Mouse (Mus musculus) limb, embryonic 14.5 days (tissue): ENCODE results near the gene Cx3cr1. TPM values are rescaled to one million over a fixed set of nuclear protein-coding genes. Genes with fewer than 3 reads are reported as not detected.

Experiments used
- ATAC-seq: fragments of 200-750 bp; cut with Nextera tagmentation; 2 replicates; pipeline ENCODE4 v1.8.0; 2017; ENCODE audit warnings: low read depth, moderate number of reproducible peaks, moderate TSS enrichment; ENCODE audit not compliant: low FRiP score
- DNase-seq: peaks from one replicate; pipeline ENCODE4 v3.0.0-alpha.2; 2015; ENCODE audit warnings: low spot score
- H3K27ac ChIP-seq: fragments of 300-500 bp; sonication (generic); replicated peaks from 2 replicates; pipeline ENCODE4 v1.5.1; 2014; ENCODE audit warnings: low read depth, mild to moderate bottlenecking, low read length, moderate library complexity, mixed read lengths
- H3K27me3 ChIP-seq: fragments of 300-500 bp; sonication (generic); 2 replicates; pipeline ENCODE4 v1.6.1; 2014; ENCODE audit warnings: low read length, mixed read lengths; ENCODE audit not compliant: control insufficient read depth, insufficient read depth
- H3K36me3 ChIP-seq: fragments of 300-500 bp; sonication (generic); 2 replicates; pipeline ENCODE4 v1.6.1; 2014; ENCODE audit warnings: mild to moderate bottlenecking, low read length, moderate library complexity, mixed read lengths; ENCODE audit not compliant: control insufficient read depth, insufficient read depth
- H3K4me1 ChIP-seq: fragments of 300-500 bp; sonication (generic); 2 replicates; pipeline ENCODE4 v1.6.1; 2014; ENCODE audit warnings: antibody characterized with exemption, low read length, mixed read lengths; ENCODE audit not compliant: control insufficient read depth, insufficient read depth
- H3K4me2 ChIP-seq: fragments of 300-500 bp; sonication (generic); replicated peaks from 2 replicates; pipeline ENCODE4 v1.6.1; 2014; ENCODE audit warnings: low read depth, mild to moderate bottlenecking, low read length, moderate library complexity; ENCODE audit not compliant: severe bottlenecking
- H3K4me3 ChIP-seq: fragments of 300-500 bp; sonication (generic); replicated peaks from 2 replicates; pipeline ENCODE4 v1.5.1; 2014; ENCODE audit warnings: low read length
- H3K9ac ChIP-seq: fragments of 300-500 bp; sonication (generic); 2 replicates; pipeline ENCODE4 v1.6.1; 2014; ENCODE audit warnings: mild to moderate bottlenecking, low read depth, low read length, moderate library complexity; ENCODE audit not compliant: severe bottlenecking
- H3K9me3 ChIP-seq: fragments of 300-500 bp; sonication (generic); 2 replicates; pipeline ENCODE4 v1.6.1; 2016; ENCODE audit warnings: low read length; ENCODE audit not compliant: control insufficient read depth
- POLR2A ChIP-seq: fragments of 200-500 bp; IDR thresholded peaks from 2 replicates; pipeline ENCODE4 v1.8.0; 2012; ENCODE audit warnings: inconsistent platforms, mild to moderate bottlenecking, moderate library complexity, borderline replicate concordance; ENCODE audit not compliant: insufficient read depth, insufficient read length; ENCODE audit errors: extremely low read depth
- WGBS: fragments of 180-500 bp; shearing (Covaris S2); extraction: QIAGEN DNeasy Blood & Tissue Kit; methylation state at CpG from one replicate; pipeline ENCODE4 v1.1.7; 2014; 5-methylcytosine and 5-hydroxymethylcytosine counted together
- polyA plus RNA-seq, 2 experiments: library from polyadenylated mRNA; depleted of rRNA in 1 of 2; stranded (reverse) in 1 of 2; unstranded in 1 of 2; fragments of >200 nt; fragmentation: Nextera tagmentation in 1 of 2; extraction: Ambion mirVana in 1 of 2; gene quantifications; 2 replicates each; pipeline versions ENCODE4 v1.2.1 to v1.2.3; 2012 to 2014

The Cx3cr1 gene
- polyA plus RNA-seq, 2 experiments: 10.1 to 11.0 TPM

GRCm38 (mm10) chr9:119909931-119910330, 159.7 kb downstream of the Cx3cr1 start:
- no peaks in the 10 kb centered on the region for H3K4me1 ChIP-seq
- DNase-seq: no peak
- no peak overlapping the region for H3K4me3 ChIP-seq
- H3K27ac ChIP-seq: no peak overlapping the region
- H3K27me3 ChIP-seq: no peaks in the 10 kb centered on the region
- TF ChIP-seq POLR2A: no peak
- H3K9ac ChIP-seq: no peak overlapping the region
- 97% methylated on average over 3 of the region's 3 CpGs for WGBS
- ATAC-seq: no peak
- H3K36me3 ChIP-seq: peaks cover 95% of the 10 kb centered on the region
- no peaks in the 10 kb centered on the region for H3K9me3 ChIP-seq
- H3K4me2 ChIP-seq: no peak overlapping the region

- Histone ChIP-seq H3K27ac (no peak overlapping the region), H3K4me1 (no peaks in the 10 kb centered on the region), H3K4me3 (no peak overlapping the region), H3K4me2 (no peak overlapping the region), H3K9me3 (no peaks in the 10 kb centered on the region), H3K36me3 (peaks cover 95% of the 10 kb centered on the region), H3K9ac (no peak overlapping the region), H3K27me3 (no peaks in the 10 kb centered on the region)
- no peak for ATAC-seq
- no peak for TF ChIP-seq POLR2A
- DNase-seq: no peak
- 91% methylated on average over 3 of the region's 3 CpGs for WGBS
Observed at GRCm38 (mm10) chr9:119908708-119909107, 161.0 kb downstream of the Cx3cr1 start.

- DNase-seq (no peak), ATAC-seq (no peak)
- H3K36me3 ChIP-seq: peaks cover 68% of the 10 kb centered on the region
- no peak overlapping the region for H3K4me2 ChIP-seq
- no peak overlapping the region for H3K9ac ChIP-seq
- no peaks in the 10 kb centered on the region for H3K9me3 ChIP-seq
- no peak for TF ChIP-seq POLR2A
- H3K27me3 ChIP-seq: no peaks in the 10 kb centered on the region
- WGBS: 82% methylated on average over 12 of the region's 12 CpGs
- H3K27ac ChIP-seq: no peak overlapping the region
- H3K4me1 ChIP-seq: no peaks in the 10 kb centered on the region
- H3K4me3 ChIP-seq: no peak overlapping the region
Observed at GRCm38 (mm10) chr9:119902410-119903151, 167.1 kb downstream of the Cx3cr1 start.

- H3K4me1 ChIP-seq: peaks cover 6% of the 10 kb centered on the region
- WGBS: 85% methylated on average over 2 of the region's 2 CpGs
- no peaks in the 10 kb centered on the region for H3K27me3 ChIP-seq
- no peak overlapping the region for H3K4me3 ChIP-seq
- no peak overlapping the region for H3K9ac ChIP-seq
- no peak overlapping the region for H3K27ac ChIP-seq
- TF ChIP-seq POLR2A: no peak
- peaks cover 39% of the 10 kb centered on the region for H3K36me3 ChIP-seq
- DNase-seq (no peak), ATAC-seq (no peak)
- no peak overlapping the region for H3K4me2 ChIP-seq
- no peaks in the 10 kb centered on the region for H3K9me3 ChIP-seq
Observed at GRCm38 (mm10) chr9:119899446-119899845, 170.2 kb downstream of the Cx3cr1 start.

- peak overlapping the region; percentile 88 for H3K4me3 ChIP-seq
- peak overlapping the region; percentile 88 for H3K9ac ChIP-seq
- H3K27ac ChIP-seq: peak overlapping the region; percentile 65
- WGBS: 1% methylated on average over 33 of the region's 71 CpGs
- no peaks in the 10 kb centered on the region for H3K9me3 ChIP-seq
- ATAC-seq (peak; percentile 71), DNase-seq (no peak)
- TF ChIP-seq POLR2A: no peak
- H3K4me1 ChIP-seq: peaks cover 10% of the 10 kb centered on the region
- H3K27me3 ChIP-seq: no peaks in the 10 kb centered on the region
- H3K4me2 ChIP-seq: peak overlapping the region; percentile 90
- H3K36me3 ChIP-seq: 0 out of 2 replicates have a peak, but pooled peaks cover 7% of the 10 kb centered on the region
Observed at GRCm38 (mm10) chr9:119895040-119895721, 174.5 kb downstream of the Cx3cr1 start.
